Mouse (Mus musculus) gastrocnemius, adult 8-10 months (tissue): ENCODE results near the gene Deaf1. TPM values are rescaled to one million over a fixed set of nuclear protein-coding genes. Genes with fewer than 3 reads are reported as not detected.

Experiments
- DNase-seq, 2 experiments: peaks; one replicate each; pipeline ENCODE4 v3.0.0; 2022; ENCODE audit warnings: low spot score in 2 of 2
- total RNA-seq, 4 experiments: library from RNA; stranded (reverse); gene quantifications; 2 replicates each; pipeline ENCODE4 v1.2.4; 2022

Deaf1 gene
- total RNA-seq: 10 to 100 TPM; 10.6 to 15.1 (median 12.7) TPM

DNA sequence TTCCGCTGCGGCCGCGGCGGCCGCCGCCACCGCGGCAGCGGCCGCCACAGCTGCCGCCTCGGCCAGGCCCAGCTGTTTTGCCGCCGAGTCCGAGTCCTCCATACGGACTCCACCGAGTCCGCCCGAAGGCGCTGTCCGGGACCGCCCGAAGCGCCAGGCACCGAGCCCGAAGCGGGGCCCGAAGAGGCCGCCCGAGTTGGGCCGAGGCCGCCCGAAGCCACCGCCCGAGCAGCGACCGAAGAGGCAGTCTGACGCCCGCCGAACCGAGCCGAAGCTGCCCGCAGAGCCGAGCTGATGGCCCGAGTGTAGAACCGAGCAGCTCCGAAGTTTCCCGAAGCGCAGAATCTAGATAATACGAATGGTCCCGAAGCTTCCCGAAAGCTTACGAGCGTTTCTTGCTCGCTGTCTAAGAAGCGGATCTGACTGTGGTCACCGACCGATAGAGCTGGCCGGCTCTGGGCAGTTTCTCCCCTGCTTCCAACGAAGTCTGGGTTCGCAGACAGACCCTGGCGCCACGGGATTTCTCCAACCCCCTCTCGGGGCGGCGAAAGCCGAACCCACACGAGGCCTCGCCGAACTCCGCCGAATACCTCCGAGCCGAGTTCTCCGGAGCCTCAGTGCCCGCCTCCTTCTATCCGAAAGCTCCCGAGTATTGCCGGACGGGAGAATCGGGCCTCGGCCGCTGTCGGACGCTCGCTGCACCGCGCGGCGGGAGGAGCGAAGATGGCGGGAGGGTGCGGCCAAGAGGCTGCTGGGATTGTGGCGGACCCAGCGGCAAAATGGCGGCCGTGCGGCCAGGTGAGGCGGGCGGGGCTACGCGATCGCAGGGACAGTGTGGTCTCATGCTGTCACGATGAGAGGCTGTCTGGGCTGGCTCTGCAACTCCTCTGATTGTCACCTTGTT, at the start of gene Deaf1, which contains the start of gene Tmem80:
Deaf1 (minus strand) TSS at position 222 of the 904 bp plus-strand sequence.
Tmem80 (plus strand) TSS at position 271 of the 904 bp plus-strand sequence.
- DNase-seq: peak; percentile 99 to 100

DNA sequence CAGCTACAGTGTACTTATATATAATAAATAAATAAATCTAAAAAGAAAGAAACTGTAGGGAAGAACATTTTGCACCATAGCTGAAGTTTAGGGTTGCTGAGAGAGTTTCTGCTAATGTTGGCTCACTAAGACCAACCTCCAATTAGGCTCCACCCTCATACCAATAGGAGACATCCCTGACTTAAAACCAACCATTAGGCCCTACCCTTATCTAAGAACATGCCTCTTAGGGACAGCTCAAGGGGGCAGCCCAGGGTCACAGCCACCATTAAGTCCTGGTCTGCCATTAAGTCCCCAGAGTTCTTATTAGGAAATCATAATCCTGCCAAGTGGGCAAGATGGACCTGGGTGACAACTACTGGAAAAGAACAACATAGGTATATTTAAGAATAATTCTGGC, 46.9 kb upstream of the Deaf1 start:
- no peak for DNase-seq

- no peak for DNase-seq
These were observed 46.1 kb upstream of the Deaf1 start for GRCm38 (mm10) chr7:141373611-141374010.

DNA sequence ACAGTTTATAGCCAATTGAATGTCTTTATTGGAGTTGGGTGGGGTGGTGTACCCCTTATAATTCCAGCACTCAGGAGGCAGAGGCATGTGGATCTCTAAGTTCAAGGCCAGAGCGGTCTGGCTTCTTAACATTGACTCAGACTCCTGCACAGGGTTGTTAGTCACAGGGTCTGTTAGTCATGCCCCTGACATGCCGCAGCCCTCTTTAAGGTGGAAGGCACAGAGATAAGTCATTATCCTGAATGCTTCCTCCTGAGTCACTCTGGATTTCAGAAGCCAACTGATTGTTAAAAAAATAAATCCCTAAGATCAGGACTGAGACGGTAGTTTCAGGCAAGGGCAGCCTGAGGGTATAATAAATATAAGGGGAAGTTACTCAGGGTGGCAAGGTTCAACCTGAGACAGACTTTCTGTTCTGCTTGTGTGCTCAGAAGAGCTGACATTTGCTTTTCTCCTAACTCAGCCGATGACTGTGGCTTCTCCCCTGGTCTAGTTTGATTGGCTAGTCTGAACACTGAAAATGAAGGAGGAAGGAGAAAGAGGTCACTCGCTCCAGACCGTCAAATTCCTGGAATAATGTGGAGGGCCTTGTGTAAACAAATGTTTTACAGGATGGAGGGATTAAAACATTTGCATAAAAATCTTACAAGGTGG, 44.6 kb upstream of the Deaf1 start:
- DNase-seq: no peak

DNA sequence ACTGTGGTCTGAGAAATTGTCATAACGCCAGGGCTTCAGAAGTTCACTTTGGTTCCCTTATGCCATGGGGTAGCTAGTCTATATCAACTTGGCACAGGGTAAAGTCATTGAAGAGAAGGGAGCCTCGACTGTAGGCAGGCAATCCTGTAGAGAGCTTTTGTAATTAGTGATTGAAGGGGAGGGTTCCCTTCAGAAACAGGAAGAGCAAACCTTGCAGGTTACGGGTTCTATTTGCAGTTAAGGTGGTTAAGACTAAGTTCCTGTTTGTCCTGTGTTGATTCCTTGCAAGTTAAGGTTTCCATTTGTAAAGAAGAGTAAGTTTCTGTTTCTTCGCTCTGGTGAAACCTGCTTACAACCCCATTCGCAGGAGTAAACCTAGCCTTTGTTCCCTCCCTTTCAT, 42.4 kb upstream of the Deaf1 start:
- DNase-seq: no peak

DNA sequence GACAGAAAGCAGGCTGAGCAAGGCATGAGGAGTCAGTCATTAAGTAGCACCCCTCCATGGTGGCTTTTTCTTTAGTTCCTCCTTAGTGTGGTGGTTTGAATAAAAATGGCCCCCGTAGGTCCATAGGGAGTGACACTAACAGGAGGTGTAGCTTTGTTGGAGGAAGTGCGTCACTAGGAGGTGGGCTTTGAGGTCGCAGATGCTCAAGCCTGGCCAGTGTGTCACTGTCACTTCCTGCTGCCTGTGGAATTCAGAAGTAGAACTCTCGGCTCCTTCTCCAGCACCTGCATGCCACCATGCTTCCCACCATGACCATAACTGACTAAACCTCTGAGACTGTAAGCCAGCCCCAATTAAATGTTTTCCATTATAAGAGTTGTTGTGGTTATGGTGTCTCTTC, 39.9 kb upstream of the Deaf1 start:
- DNase-seq: no peak

GRCm38 (mm10) chr7:141365049-141365445, 37.6 kb upstream of the Deaf1 start:
- no peak for DNase-seq

- no peak for DNase-seq
These were observed 37.0 kb upstream of the Deaf1 start for GRCm38 (mm10) chr7:141364349-141365048.

GRCm38 (mm10) chr7:141363752-141364125, 36.2 kb upstream of the Deaf1 start:
- no peak for DNase-seq

DNA sequence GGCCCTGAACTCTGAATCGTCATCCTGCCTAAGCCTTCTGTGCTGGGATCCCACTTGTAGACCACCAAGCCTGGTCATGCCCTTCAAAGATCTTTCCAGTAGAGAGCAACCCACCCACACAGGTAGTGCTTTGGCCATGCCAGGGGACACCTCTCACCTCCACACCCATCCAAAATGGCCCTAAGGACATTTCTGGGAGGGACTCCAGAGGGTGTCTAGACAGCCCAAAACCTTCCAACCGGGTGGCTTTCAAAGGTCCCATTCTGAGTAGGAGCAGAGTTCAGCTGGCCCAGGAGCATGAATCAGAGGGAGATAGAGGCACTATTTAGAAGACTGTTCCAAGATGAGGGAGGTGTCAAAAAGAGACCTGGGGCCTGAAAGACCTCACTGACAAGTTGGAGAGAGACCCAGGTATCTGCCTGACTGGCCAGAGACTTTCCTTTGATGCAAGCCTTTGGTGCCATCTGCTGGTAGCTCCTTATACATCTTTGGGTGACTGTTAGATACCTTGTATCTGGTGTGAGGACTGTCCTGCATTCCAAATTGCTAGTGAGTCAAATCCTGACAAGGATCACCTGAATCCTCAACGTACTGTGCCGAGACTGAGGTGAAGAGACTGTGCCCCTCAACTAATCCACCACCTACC, 35.7 kb upstream of the Deaf1 start:
- DNase-seq: peak; percentile 19 to 22

GRCm38 (mm10) chr7:141361510-141361909, 34.0 kb upstream of the Deaf1 start:
- no peak for DNase-seq

GRCm38 (mm10) chr7:141356971-141357370, 29.5 kb upstream of the Deaf1 start:
- no peak for DNase-seq

DNA sequence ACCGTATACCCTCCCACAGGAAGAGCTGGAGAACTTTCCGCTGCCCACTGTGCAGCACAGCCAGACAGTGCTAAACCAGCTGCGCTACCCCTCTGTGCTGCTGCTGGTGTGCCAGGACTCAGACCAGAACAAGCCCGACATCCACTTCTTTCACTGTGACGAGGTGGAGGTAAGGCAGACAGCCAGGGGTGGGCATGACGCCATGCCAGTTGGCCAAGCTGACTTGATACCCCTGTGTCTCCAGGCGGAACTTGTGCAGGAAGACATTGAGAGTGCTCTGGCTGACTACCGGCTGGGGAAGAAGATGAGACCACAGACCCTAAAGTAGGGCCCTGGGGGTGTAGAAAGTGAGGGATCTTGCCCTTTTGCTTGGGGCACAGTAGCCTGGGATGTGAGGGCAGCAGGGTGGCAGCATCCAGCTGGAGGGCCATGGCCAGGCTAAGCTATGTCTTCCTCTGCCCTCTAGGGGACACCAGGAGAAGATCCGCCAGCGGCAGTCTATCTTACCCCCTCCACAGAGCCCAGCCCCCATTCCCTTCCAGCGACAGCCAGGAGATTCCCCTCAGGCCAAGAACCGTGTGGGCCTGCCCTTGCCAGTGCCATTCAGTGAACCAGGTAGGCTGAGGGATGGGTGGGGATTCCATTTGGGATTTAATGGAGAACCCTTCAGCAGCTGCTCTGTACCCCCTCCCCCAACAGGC, 28.3 kb upstream of the Deaf1 start:
- no peak for DNase-seq

DNA sequence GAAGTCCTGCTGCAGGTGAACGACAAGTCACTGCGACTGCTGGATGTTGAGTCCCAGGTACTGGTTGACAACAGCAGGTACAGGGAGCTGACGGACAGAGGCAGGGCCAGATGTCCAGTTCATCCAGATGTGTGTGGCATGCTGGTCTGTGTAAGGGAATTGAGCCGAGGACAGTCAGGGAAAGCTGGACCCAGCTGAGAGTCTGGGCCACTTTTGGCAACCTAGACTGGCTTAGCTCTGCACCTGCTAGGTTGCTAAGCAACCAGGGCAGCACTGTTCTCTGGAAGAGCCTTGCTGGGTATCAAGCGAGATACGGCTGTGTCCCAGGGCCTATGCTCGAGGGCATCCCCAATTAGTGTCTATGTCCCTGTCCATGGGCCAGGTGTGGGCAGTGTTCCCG, 27.6 kb upstream of the Deaf1 start:
- no peak for DNase-seq

- no peak for DNase-seq
These were observed 23.6 kb upstream of the Deaf1 start for GRCm38 (mm10) chr7:141351061-141351460.

DNA sequence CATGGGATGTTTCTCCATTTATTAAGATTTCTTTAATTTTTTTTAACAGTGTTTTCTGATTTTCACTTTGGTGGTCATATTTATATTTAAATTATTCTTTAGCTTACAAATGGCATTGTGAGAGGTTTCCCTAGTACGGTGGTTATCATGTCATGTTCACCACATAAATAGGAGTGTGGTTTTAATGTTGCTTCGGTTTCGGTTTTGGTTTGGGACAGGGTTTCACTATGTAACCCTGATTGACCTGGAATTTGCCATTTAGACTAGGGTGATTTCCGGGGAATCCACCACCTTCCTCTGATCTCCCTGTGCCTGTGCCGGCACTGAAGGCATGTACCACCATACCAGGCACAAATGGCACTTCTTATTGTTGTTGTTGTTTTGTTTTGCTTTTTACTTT, 17.3 kb upstream of the Deaf1 start:
- no peak for DNase-seq

DNA sequence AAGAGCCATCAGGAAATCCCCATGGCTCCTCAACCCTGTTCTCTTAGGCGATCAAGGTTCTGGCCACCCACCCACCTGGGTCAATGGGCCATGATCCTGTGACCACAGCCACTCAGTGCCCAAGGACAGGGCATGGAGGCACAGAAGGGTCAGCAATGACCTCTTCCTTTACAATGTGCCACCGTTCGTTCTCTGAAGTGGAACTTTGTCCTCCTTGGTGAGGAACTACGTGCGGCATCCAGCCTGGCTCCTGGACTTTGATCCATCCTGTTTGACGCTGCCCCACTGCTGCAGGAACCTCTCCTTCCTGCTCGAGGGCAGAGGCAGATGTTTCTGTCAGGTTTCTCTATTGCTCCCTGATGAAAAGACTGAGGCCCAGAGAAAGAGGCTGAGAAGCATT, 16.2 kb upstream of the Deaf1 start:
- DNase-seq: no peak

GRCm38 (mm10) chr7:141343230-141343629, 15.7 kb upstream of the Deaf1 start:
- DNase-seq: no peak

DNA sequence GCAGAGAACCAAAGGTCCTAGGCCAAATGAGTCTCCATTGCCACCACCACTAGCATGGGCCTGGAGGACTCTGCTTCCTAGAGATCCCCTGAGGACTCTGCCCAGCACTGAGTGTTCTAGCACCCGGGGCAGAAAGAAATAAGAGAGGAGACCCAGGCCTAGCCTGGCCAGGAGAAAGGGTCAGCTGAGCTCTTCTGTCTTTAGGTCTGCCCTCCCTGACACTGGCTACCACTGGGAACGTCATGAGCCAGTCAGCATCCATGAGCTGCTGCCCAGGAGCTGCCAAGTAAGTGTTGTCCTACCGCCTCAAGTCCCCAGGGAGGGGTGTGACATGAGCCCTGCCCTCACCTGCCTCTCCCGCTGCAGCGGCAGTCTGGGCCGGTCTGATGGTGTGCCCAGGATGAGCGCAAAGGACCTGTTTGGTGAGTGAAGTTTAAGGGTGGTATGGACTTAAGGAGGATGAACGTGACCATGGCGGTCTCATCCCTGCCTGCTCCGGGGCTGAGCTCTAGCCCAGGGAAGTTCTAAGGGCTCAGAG, 14.3 kb upstream of the Deaf1 start:
- DNase-seq: no peak

DNA sequence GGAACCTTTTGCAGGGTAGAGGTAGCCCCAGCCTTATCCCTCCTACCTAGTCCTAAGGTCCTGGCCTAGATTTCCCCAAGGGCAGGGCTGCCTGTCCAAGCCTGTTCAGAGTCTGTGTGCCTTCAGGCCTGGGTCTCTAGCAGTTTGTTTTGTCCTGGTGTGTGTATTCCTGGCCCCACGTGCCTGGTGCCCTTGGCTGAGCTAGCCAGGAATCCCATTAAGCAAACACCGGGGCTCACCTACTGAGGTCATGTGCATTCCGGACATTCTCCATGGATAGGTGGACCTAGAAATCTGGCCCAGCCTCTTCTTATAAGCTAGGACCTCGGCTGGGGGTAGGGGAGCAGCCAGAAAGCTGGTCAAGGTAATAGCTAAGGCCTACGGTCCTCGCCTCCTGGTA, 13.0 kb upstream of the Deaf1 start:
- no peak for DNase-seq

DNA sequence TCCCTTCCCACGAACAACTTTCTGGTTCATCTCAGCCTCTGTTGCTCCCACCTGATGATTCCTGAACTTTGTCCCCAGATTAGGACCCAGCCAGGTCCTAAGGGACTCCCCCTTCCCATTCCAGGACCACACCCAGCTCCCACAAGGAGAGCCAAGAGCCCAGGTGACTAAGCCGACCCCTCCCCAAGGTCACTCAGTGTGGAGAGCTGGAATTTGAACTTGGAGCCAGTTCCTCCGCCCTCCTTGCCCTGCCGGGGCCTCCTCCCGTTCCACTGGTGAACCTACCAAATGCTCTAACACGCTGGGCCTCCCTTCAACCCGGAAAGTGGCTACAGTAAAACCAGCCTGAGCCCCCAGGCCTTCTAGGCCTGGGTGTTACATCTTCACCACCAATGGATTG, 12.5 kb upstream of the Deaf1 start:
- no peak for DNase-seq
